Mouse (Mus musculus): Measurements from ENCODE around the gene Rbl1. TPM values are rescaled to one million over a fixed set of nuclear protein-coding genes. Genes with fewer than 3 reads are reported as not detected.

The Rbl1 gene
- polyA plus RNA-seq, 1 experiment from 2014 or later: 21.2 TPM

- H3K4me1 ChIP-seq: no peaks in the 10 kb centered on the region
Measured at GRCm38 (mm10) chr2:157100319-157100605, 104.1 kb downstream of the Rbl1 start.

DNA sequence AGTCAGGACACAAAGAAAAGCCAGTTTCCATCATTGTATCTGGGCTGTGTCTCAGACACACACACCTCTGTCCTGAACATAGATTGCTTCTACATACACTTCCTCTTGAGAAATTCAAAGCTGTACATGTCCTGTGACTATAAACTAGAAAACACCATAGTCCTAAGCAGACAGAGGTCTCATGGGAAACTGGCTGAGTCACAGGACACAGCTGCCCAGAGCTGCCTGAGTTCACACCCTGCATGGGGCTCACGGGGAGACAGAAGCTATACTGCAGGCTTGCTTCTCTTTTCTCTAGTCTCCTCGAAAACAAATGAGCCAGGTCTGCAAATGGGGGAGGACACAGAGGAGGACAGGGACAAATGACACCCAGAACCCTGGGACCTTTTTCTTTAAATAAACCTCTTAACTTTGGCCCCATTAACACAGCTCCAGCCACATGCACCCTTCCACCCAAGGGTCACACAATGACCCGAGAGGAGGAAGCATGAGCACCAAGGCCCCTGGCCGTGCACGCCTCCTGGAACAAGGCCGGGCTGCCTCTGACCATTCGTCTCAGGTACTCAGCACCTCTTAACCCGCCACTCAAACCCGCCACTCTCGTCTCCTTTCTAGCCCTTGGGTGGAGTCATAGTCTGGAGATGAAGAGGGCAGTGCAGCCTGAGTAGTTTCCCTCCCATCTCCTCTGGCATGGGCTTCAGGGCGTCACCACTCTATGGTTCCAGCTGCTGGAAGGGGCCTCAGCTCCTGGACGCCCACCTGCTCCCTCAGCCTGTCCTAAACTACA, 104.6 kb downstream of the Rbl1 start:
- H3K9ac ChIP-seq: no peak overlapping the region
- no peaks in the 10 kb centered on the region for H3K9me3 ChIP-seq
- WGBS: 75% methylated on average over 12 of the region's 12 CpGs
- no peak overlapping the region for H3K4me3 ChIP-seq
- ATAC-seq (ENCODE audit: low FRiP score, low read depth): no peak
- H3K4me1 ChIP-seq: no peaks in the 10 kb centered on the region
- no peak overlapping the region for H3K4me2 ChIP-seq (replicated peaks)
- H3K36me3 ChIP-seq: peaks cover 62% of the 10 kb centered on the region
- no peaks in the 10 kb centered on the region for H3K27me3 ChIP-seq
- H3K27ac ChIP-seq: no peak overlapping the region

More at GRCm38 (mm10) chr2:157100319-157100605, 104.1 kb downstream of the Rbl1 start:
- Histone ChIP-seq H3K9me3 (no peaks in the 10 kb centered on the region), H3K27ac (no peak overlapping the region), H3K4me2 (replicated peaks) (no peak overlapping the region), H3K9ac (no peak overlapping the region), H3K27me3 (no peaks in the 10 kb centered on the region), H3K4me3 (no peak overlapping the region), H3K36me3 (peaks cover 68% of the 10 kb centered on the region)
- WGBS: 84% methylated on average over 12 of the region's 12 CpGs
- no peak for ATAC-seq (ENCODE audit: low FRiP score, low read depth)

Other genes with a start within 250 kb of the Rbl1 start
- 44.7 and 48.6 TPM in 2 replicates for gene Ndrg3, start 212.5 kb downstream of the Rbl1 start, polyA plus RNA-seq (2015; fragmentation: Nextera tagmentation; extraction: Ambion mirVana)
- 42.3 TPM in 2 replicates for gene Dsn1, start 197.4 kb downstream of the Rbl1 start, polyA plus RNA-seq (2015; fragmentation: Nextera tagmentation; extraction: Ambion mirVana)
- 4.1 and 4.2 TPM in 2 replicates for gene Soga1, start 125.3 kb downstream of the Rbl1 start, polyA plus RNA-seq (2015; fragmentation: Nextera tagmentation; extraction: Ambion mirVana)
- not detected in 2 replicates for gene Tldc2, start 117.5 kb downstream of the Rbl1 start, polyA plus RNA-seq (2015; fragmentation: Nextera tagmentation; extraction: Ambion mirVana)
- gene Samhd1, start 69.3 kb downstream of the Rbl1 start, polyA plus RNA-seq (2015; fragmentation: Nextera tagmentation; extraction: Ambion mirVana): 23.6 and 26.6 TPM in 2 replicates
- gene Rpn2, start 74.5 kb upstream of the Rbl1 start, polyA plus RNA-seq (2015; fragmentation: Nextera tagmentation; extraction: Ambion mirVana): 307 and 325 TPM in 2 replicates
- 0.83 and 0.85 TPM in 2 replicates for gene Mroh8, start 75.0 kb upstream of the Rbl1 start, polyA plus RNA-seq (2015; fragmentation: Nextera tagmentation; extraction: Ambion mirVana)
- 0.57 TPM in 1 of 2 replicates, not detected in the other for gene Ghrh, start 143.0 kb upstream of the Rbl1 start, polyA plus RNA-seq (2015; fragmentation: Nextera tagmentation; extraction: Ambion mirVana)
- gene Manbal, start 163.1 kb upstream of the Rbl1 start, polyA plus RNA-seq (2015; fragmentation: Nextera tagmentation; extraction: Ambion mirVana): 93.8 and 104 TPM in 2 replicates
- 20.8 and 22.4 TPM in 2 replicates for gene Src, start 213.9 kb upstream of the Rbl1 start, polyA plus RNA-seq (2015; fragmentation: Nextera tagmentation; extraction: Ambion mirVana)

Measured in limb, embryonic 13.5 days (tissue).